Mouse (Mus musculus): ENCODE measurements around the gene Tagln.

DNA sequence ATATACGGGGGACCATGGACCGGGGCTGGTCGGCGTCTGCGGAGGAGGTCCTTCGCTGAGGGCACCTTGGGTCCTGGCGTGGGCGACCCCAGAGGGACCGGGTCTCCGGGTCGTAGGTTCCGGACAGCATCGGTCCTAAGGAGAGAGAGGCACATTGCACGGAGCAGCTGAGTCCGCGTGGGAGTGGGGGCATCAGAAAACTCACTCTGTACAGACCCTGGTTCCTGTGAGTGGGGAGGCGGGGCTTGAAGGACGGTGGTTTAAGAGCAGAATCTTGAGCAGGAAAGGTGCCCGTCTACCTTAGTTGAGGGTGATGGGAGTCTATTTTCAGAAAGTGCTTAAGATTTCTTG, 28.8 kb downstream of the Tagln start:
- TF ChIP-seq CTCF (IDR thresholded peaks at IDR 0.05; ENCODE audit: low read depth), result no peak
- no peak for TF ChIP-seq EP300 (optimal IDR thresholded peaks at IDR 0.05)

Data from stomach, postnatal 0 days (tissue).